Mouse (Mus musculus) heart, adult 11 months (tissue): ENCODE data around the gene Wdr1.
"Not testable (repeated sequence)": the region's sequence is repeated elsewhere in the genome, so short reads cannot be mapped to it uniquely, and the experiment has no call there.

Experiments used
- DNase-seq: peaks from one replicate; pipeline ENCODE4 v3.0.0; 2022

Gene Wdr1

DNA sequence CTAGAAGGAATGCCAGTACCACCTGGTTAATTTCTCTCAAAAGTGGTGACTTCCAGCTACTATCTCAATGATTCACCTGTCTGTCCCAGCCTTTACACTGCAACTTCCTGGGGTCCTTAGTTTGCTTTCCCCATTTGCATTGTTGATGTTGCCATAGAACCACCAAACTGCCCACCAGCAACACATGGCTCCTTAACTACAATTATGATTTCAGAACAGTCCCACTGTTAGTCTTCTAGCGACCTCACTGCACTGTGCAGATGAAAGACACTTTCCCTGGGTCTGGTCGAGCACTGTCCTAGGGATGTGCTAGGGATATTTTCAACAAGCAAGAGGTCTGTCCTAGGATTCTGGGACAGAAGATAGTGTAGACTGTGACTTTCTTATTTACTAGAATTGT is at the start of gene Wdr1:
Gene Wdr1, minus strand, starts transcription at position 101 of the 400 bp plus-strand sequence.
- DNase-seq = no peak

DNA sequence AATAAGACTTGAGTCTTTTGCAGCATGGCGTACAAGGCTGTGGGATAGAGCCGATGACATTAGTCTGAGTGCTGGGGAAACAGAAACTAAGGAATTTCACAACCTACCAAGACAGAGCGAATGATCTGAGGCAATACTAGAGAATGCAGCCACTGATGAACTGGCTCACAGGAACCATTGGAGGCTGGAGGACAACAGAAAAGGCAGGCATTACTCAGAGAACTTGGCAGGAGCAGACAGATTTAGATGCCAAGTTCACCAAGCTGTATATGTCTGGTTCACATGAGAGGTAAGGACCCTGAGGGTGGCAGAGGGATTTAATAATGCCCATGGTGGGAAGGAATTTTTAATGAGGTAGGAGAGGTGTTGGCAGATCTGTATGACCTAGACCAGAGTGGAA is 48.1 kb upstream of the Wdr1 start:
- DNase-seq = no peak

DNA sequence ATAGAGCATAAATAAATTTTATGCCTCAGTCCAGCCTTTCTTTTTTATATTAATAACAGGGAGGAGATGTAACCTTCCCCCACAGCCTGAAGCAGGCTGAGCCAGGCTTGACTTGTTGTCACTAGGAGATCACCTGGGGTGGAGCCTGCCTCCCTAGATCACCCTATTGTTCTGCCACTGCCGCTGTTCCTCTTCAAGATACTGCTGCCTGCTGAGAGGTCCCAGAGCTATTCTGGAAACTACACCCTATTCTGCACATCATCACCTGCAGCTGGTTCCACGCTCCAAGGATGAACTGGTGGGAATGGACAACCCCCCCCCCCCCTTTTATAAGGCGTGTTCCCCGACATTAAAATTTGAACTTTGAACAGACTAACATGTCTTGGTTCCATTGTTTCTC is 45.2 kb upstream of the Wdr1 start:
- DNase-seq = not testable (repeated sequence)

DNA sequence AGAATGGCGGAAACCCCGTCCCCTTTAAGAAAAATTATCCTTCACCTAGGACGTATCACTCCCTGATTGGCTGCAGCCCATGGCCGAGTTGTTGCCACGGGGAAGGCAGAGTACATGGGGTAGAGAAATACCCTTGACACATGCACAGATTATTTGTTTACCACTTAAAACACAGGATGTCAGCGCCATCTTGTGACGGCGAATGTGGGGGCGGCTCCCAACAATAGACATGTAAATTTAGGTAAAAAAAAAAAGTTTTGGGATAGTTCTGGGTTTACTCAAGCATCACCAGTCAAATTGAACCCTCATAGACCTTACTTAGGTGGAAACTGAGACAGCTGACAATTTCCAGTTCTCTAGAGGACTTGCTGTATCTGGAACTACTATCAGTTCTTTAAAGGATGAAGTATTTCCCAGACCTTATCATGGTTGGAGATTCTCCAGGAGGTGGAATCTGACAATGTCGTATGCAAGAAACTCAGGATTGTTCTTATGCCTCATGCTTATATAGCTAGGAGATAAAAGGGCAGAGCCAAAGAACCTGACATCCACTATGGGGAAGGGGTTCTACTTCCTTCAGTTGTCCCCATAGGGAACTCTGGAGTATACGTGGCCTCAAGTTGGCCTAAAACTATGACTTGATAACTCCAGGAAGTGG is 35.8 kb upstream of the Wdr1 start:
- no peak for DNase-seq

DNA sequence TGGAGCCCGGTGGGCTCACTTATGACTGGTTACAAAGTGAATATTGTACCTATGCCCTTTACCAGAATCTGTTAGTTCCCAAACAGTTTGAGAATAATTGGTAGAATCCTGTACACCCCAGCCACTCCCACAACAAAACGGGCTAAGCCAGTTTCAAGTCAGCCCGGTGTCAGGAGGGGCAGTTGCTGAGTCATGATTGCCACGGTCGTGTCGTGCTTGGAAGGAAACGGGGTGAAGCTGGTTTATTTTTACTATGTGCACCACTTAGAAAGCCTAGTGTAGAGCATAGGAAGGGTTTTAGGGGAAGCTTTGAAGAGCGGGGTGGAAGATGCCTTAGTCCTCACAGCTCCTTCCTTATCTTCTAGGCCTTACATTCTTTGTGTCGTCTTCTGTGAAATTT is 25.9 kb upstream of the Wdr1 start:
- DNase-seq = no peak

DNA sequence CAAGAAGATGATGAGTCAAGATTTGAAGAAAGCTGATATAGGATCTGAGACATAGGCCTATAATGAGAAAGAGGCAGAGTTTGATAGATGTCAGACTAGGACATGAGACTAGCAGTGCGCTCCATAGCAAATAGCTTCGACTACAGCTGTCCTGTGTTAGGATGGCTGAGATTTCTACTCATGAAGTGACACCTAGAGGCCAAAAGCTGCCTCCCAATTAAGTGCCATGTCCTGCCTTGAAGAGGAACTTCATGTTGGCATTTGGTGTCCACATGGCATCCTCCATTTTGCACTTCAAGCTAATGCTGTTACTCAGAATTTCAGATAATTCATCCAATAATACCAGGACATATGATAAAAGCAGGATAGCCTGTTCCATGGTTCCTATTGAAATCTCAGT is 22.4 kb upstream of the Wdr1 start:
- DNase-seq = no peak

DNA sequence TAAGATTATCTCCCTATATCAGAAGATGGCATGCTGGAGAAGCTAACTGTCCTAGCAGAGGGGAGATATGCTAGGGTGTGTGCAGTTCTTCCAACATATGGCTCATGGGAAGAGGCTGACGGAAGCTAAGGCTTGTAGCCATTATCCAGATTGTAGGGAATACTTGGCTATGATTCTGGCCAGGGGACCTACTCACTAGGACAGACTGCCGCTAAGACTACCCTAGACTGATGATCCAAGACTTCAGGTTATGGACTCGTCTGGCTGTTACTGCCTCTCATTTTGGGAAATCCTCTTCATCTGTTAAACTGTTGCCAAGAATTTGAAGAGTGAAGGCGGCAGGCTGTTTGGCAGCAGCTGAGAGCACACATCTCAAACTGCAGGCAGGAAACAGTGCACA is 20.0 kb upstream of the Wdr1 start:
- DNase-seq = no peak

DNA sequence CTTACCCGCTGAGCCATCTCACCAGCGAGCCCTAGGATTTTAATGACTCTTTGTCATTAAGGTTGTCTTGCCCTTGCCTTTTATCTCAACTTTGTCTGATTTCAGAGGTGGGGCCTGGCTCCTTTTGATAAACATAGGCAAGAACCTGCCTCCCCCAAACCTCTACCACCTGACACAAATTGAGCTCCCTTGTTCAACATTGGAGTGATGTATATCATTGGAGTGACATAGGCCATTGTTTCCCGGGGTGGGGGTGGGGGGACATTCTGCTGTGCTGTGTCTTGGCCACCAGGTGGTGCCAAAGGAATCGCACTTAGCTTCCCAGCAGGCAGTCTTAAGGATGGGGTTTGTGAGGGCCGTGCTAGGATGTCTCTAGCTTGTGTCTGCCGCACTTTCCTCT is 17.7 kb upstream of the Wdr1 start:
- peak; percentile 90 for DNase-seq

DNA sequence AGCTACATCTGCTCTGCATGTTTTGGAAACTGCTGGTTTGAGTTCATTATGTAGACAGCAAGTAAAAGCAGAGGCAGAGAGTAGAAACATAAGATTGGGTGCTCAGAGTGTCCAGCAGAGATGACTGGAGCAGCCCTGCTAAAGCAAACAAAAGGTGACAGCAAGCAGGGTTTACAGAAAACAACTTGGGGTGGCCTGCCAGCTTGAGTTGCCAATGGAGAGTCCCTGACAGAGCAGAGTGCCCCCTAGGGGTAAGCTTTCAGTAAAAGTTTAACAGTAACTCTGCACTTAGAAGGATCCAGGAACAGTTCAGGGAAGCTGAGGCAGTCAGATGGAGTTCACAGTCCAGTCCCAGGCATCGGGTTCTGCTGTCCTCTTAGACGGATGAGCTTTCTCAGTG is 7.9 kb upstream of the Wdr1 start:
- no peak for DNase-seq

DNA sequence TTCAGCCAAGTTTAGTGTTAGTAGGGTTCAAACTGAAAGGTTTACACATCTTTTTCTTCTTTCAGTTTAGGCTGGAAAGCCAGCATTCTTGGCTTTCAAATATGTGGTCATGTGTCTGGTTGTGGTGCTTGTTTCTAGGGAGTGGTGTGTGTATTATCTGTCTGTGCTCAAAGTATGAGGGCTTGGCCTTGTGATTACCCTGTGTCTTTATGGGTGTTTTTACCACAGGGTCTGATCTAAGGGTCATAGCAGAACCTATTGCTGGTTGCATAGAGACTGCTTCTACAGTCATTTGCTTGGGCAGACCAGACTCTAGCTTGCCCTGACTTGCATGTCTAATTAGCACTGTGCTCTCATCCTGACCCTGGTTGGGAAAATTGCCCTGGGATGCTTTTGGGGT is 5.6 kb upstream of the Wdr1 start:
- no peak for DNase-seq

DNA sequence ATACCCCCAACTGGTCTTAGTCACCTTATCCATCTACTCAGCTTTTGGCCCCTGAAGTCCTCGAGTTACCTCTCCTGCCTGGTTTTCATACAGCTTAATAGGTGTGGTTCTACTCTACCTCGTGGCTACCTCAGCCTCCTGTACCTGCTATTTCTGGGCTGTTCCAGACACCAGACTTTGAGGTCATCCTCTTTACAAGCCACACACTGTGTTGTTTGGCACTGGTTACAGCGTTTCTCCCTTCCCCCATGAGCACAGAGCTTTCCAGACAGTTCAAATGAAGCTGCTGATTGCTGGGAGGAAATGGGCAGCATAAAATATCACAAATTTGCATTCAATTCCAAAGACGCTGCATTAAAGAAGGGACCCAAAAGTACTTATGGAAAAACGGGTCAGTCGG is 1.8 kb upstream of the Wdr1 start:
- DNase-seq = peak; percentile 91

DNA sequence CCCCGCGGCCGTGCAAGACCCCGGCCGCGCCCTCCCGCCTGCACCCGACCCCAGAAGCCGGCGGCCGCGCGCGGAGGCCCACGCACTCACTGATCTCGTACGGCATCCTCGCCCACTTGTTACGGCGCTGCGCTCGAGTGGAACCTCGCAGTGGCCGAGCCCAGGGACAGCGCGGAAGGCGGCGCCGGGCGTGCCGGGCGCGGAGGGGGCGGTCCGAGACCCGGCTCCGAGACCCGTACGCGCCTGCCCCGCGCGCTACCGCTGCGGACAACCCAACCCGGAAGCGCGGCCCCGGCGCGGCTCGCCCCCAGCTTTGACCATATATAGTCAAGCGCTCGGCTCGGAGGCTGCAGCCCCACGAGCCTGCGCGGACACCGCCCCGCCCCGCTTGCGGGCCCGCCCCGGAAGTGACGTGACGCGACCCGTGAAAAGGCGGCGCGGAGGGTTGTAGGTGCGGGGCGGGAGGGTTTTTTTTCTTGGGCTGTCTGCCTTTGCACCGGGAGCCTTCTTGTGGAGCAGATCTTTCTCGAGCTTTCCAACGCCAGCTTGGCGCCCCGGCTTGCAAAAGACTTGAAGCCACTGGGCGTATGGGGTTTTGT is 1.5 kb downstream of the Wdr1 start:
- DNase-seq = peak; percentile 100

DNA sequence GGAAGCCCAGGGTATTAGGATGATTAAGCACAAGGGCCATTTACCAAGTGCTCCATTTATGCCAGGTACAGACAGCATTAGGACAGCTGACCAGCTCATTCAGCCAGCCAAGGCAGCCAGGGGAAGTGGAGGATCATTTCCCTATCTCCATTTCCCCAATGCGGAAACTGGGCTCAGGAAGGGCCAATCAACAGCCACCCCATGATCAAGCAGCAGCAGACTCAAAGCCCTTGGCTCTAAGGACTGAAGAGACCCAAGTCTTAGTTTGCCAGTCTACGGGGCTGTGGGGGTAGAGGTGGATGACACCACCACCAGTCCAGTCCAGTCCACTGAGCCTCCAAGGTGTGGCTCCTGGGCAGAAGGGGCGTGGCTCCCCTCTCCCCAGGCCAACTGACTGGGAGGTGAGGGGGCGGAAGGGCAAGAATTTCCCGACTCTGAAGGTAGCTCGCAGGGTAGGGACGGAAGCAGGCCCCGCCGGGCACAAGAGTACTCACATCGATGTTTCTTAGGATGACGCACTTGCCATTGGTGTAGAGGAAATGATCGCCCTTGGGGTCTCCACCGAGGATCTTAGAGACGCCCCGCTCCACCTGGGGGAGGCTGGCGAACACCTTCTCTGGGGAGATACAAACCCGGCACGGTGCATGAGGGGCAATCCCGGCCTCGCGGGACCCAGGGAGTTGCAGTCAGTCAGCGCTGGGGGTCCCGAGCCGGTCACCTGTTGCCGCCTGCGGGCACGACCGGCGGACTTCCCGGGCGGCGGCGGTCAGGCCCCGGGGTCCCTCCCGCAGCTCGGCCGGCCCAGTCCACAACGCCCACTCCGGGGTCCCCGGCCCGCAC is 2.2 kb downstream of the Wdr1 start:
- peak; percentile 98 for DNase-seq

DNA sequence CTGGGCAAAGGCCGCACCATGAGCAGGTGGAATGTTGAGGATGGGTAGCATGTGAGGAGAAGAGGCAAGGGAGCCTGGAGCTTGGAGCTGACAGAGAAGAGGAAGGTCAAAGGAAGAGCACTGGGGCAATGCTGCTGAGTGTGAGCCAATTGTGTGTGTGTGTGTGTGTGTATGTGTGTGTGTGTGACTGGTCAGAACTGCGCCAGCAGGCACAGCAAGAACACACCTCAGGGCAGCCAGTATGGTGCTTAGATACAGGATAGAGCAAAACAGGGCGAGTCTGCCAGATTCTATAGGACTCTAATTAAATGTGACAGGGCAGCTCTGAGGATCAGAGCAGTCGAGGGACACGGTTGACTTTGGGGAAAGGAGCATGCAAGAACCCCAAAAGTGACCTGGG is 4.2 kb downstream of the Wdr1 start:
- peak; percentile 90 for DNase-seq

DNA sequence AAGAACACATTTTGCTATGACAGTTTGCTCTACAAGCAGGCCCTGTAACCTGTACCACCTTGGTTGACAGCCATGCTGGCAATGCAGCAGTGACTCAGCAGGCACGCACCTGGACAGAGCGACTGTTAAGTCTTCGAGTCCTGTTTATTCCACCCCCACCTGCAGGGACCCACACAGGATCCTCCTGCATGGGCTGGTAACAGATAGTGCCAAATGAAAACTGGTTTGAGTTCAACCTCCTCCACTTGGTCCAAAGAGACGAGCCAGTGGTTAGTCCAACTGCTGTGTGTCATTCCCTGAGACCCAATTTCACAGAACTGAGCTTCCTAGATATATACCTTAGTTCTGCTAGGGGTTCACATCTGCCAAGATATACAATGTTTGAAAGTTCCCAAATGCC is 5.2 kb downstream of the Wdr1 start:
- no peak for DNase-seq

DNA sequence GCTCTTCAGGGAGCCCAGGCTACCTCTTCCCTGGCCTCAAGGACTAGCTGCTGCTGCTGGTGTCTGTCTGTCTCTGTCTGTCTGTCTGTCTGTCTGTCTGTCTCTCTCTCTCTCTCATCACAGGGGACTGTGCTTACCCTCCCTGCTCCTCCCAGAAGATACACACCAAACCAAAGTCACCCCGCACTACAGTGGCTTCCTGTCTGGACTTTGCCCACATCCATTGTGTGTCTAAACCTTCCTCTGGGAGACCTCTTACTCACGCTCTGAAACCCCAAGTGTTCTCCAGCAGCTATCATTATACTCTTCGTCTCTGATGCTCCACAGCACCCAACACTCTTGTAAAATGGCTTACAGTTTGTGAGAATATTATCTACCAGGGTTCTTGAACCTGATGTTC is 6.6 kb downstream of the Wdr1 start:
- no peak for DNase-seq

DNA sequence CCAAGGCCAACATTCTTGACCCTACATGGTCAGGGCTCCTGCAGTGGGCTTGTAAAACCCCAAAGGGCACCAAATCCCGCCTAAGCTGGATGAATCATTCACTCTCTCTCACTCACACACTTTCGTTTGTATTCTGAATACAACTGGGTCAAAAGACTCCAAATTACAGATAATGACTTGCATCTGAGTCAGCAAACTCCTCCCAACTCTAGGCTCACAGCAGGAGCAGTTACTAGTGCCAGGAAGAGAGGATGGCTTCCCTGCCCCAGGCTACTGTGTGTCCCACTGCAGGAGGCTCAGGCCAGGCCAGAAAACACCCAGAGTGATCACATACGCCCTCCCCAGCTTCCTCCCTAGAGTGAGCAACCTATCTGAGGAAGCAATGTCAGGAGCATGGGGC is 9.1 kb downstream of the Wdr1 start:
- no peak for DNase-seq

DNA sequence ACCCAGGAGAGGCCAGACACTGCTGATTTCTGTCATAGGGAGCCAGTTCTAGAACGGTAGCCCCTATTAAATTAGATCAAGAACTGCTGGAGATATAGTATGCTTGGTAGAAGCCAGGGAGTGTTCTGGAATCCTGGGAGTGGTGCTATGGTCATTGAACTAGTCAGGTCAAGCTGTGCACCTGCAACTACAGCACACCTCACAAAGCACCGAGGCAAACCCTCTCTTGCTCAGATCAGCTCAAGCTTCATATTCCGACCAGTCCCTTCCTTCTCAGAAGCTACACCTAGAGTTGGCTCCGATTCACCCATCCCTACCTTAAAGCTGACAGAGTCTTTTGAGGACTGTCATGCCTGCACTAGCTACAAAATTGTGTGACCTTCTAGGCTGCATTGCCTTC is 9.5 kb downstream of the Wdr1 start:
- DNase-seq = no peak

DNA sequence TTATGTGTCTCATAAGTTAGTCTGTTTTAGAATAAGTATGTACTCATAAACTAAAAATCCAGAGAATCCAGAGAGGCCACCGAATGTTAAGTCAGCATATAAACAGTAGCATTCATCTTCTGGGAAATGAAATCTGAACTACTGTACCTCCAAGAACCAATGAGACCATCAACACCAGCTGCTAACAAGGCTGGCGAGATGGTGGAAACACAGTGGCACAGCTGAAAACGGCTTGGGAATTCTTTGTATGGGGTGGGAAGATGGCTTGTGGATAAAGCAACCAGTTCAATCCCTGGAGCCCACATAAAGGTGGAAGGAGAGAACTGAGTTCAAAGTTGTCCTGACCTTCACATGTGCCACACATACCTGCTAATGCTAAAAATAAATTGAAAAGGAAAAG is 10.4 kb downstream of the Wdr1 start:
- DNase-seq = no peak

DNA sequence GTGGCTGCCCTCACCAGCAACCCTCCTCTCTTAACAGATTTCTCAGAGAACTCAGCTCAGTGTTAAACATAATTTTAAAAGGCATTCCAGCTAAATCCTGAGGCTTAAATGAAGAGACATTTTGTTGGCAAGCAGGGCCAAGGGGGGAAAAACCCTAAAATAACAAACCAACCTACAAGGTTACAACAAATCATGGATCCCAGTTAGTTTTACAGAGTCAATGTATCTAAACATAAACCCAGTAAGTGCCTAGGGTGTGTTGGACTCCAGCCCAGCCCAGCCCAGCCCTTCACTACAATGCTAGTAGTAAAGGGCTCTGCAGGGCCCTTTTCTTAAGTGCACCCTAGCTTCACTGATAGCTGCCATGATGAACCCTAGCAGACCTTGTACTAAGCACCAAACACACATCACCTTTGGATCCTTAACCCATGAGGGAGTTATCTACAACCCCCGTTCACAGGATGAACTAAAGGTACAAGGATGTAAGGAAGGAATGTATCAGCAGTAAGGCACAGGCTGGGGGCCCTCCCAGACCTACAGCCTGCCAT is 12.7 kb downstream of the Wdr1 start:
- DNase-seq = no peak

DNA sequence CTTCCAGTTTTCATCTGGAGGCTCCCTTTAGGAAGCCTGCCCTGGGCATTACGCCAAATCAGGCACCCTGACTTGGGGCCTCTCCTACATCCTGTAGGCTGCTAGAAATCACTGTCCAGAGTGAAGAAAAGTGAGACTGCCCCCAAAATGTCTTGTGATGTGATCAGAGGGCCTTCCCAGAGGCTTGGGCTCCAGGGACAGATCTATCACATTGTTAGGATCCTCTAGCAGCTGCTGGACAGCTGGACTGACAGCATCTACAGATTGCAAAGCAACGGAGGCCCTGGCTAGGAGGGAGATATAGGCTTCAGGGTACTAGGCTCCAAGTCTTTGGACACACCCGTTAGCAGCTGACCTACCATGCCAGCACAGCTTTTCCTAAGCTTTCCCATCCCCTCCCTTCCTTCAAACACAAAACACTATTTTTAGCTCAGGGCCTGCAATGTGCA is 13.5 kb downstream of the Wdr1 start:
- DNase-seq = peak; percentile 94

DNA sequence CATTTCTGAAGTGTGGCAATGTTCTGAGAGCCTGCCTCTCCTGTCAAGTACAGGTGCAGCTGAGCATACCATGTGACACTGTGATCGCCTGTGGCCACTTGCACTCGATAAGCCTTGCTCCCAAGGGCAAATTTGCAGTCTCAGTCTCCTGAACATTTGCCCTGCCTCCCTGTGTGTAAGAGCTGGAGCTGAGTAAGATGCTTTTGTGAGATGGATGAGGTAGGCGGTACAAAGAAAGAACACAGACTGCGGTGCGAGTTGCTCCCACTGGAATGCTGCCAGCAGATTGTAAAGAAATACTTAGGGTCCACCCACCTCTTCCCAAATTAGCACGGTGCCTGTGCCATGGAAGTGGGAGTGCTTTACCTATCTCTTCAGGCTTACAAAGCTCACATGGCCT is 15.6 kb downstream of the Wdr1 start:
- DNase-seq = peak; percentile 92

DNA sequence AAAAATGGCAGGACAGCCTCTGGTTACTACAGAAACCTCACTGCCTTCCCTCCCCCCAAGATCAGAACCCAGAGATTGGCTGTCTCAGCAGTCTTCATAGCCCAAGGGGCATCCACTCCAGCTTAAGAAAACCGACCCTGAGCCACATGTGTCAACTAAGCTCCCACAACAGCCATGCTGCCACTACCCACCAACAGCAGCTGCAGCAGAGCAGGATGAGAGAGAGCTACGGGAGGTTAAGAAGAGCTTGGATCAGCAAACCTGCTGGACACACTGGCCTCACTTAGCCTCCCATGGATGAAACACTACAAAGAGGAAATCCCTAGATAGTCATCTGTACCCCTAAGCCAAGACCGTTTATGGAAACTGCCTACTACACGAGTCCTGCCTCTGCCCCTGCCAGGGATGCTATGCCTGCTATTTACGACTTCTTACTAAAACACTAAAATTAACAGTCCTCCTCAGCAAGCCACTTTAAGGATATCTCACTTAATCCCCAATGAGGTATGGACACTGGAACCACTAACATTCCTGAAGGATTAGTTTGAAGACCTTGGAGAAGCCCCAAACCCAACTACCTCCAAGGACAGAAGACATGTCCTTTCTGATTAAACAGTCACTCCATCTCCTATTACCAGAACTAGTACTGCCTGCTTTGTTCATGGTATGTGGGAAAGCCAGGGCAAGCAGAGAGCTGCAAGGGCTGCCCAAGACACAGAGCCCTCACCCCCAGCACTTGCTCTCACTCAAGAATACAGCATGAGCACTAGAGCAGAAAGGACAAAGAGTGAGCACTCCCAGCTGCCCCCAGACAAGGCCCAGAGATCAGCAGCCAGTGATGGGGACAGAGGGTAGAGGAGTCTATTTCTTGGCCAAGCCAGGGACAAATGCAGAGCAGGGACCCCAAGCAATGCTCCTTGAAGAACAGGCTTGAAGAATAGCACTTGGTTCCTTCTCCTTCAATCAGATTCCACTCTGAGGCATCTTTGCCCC is 18.3 kb downstream of the Wdr1 start:
- DNase-seq = no peak
